Mouse (Mus musculus) limb, embryonic 13.5 days (tissue): ENCODE results near the gene Tnfsfm13. TPM values are rescaled to one million over a fixed set of nuclear protein-coding genes. Genes with fewer than 3 reads are reported as not detected.
A peak's percentile ranks its signal among the peaks of the same experiment; 100 is the strongest.

Experiments
- ATAC-seq: fragments of 200-750 bp; cut with Nextera tagmentation; 2 replicates; pipeline ENCODE4 v1.8.0; 2017; ENCODE audit warnings: low read depth, moderate number of reproducible peaks, moderate TSS enrichment; ENCODE audit not compliant: low FRiP score
- H3K27ac ChIP-seq: fragments of 300-500 bp; sonication (generic); 2 replicates; pipeline ENCODE4 v1.5.1; 2015; ENCODE audit warnings: inconsistent platforms, mild to moderate bottlenecking, moderate library complexity
- H3K27me3 ChIP-seq: fragments of 300-500 bp; sonication (generic); 2 replicates; pipeline ENCODE4 v1.6.1; 2015; ENCODE audit warnings: mild to moderate bottlenecking, inconsistent platforms
- H3K36me3 ChIP-seq: fragments of 300-500 bp; sonication (generic); 2 replicates; pipeline ENCODE4 v1.6.1; 2015; ENCODE audit warnings: inconsistent platforms, mild to moderate bottlenecking, moderate library complexity
- H3K4me1 ChIP-seq: fragments of 300-500 bp; sonication (generic); 2 replicates; pipeline ENCODE4 v1.6.1; 2015; ENCODE audit warnings: inconsistent platforms
- H3K4me2 ChIP-seq: fragments of 300-500 bp; sonication (generic); replicated peaks from 2 replicates; pipeline ENCODE4 v1.6.1; 2015; ENCODE audit warnings: inconsistent platforms, mild to moderate bottlenecking, moderate library complexity
- H3K4me3 ChIP-seq: fragments of 300-500 bp; sonication (generic); 2 replicates; pipeline ENCODE4 v1.5.1; 2015; ENCODE audit warnings: moderate library complexity, mild to moderate bottlenecking, inconsistent platforms
- H3K9ac ChIP-seq: fragments of 300-500 bp; sonication (generic); 2 replicates; pipeline ENCODE4 v1.6.1; 2015; ENCODE audit warnings: mild to moderate bottlenecking, inconsistent platforms
- H3K9me3 ChIP-seq: fragments of 300-500 bp; sonication (generic); 2 replicates; pipeline ENCODE4 v1.6.1; 2016; ENCODE audit warnings: inconsistent platforms
- WGBS: fragments of 180-500 bp; shearing (Covaris S2); methylation state at CpG from one replicate; pipeline ENCODE4 v1.1.7; 2015; 5-methylcytosine and 5-hydroxymethylcytosine counted together
- polyA plus RNA-seq: library from polyadenylated mRNA; unstranded; fragments of >200 nt; fragmentation: Nextera tagmentation; extraction: Ambion mirVana; gene quantifications from 2 replicates; pipeline ENCODE4 v1.2.1, GENCODE M21; 2015

The Tnfsfm13 gene
- polyA plus RNA-seq, 1 experiment from 2014 or later = 3.7 TPM

- H3K27me3 ChIP-seq = no peaks in the 10 kb centered on the region
- peak overlapping the region; percentile 13; the same call in 1 of the 2 replicates for H3K9ac ChIP-seq
- WGBS = 85% methylated on average over 6 of the region's 6 CpGs
- H3K4me3 ChIP-seq = no peak overlapping the region
- no peak overlapping the region for H3K4me2 ChIP-seq
- peaks cover 6% of the 10 kb centered on the region for H3K36me3 ChIP-seq
- peaks cover 53% of the 10 kb centered on the region for H3K4me1 ChIP-seq
- H3K27ac ChIP-seq = no peak overlapping the region
- H3K9me3 ChIP-seq = no peaks in the 10 kb centered on the region
- ATAC-seq = no peak
Observed at GRCm38 (mm10) chr11:69684936-69685335, 11.0 kb downstream of the Tnfsfm13 start.

- Histone ChIP-seq H3K4me1 (peaks cover 59% of the 10 kb centered on the region), H3K9ac (no peak overlapping the region), H3K27ac (no peak overlapping the region), H3K9me3 (no peaks in the 10 kb centered on the region), H3K27me3 (no peaks in the 10 kb centered on the region), H3K4me3 (no peak overlapping the region), H3K36me3 (peaks cover 12% of the 10 kb centered on the region), H3K4me2 (no peak overlapping the region)
- ATAC-seq = no peak
- 79% methylated on average over 12 of the region's 12 CpGs for WGBS
Observed at GRCm38 (mm10) chr11:69684128-69684745, 11.7 kb downstream of the Tnfsfm13 start.

DNA sequence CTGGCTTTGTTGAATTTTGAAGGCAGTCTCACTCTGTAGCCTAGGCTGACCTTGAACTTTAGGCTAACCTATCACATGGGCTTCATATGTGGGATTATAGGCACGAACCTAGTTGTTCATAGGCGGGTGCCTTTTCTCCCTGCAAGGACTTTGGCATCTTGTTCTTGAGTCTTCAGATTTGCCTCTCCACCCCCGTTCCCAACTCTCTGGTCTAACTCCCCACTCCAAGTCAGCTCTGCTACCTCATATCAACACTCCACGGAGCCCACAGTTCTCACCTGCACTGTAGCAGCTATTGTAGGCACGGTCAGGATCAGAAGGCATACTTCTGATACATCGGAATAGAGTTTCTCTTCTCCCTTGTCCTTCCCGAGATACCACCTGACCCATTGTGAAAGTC lies 12.3 kb downstream of the Tnfsfm13 start:
- no peaks in the 10 kb centered on the region for H3K9me3 ChIP-seq
- H3K36me3 ChIP-seq = peaks cover 18% of the 10 kb centered on the region
- peak overlapping the region; percentile 95 for H3K27ac ChIP-seq
- H3K27me3 ChIP-seq = no peaks in the 10 kb centered on the region
- H3K4me2 ChIP-seq = peak overlapping the region; percentile 95
- ATAC-seq = no peak
- H3K4me1 ChIP-seq = peaks cover 60% of the 10 kb centered on the region
- WGBS = 77% methylated on average over 7 of the region's 7 CpGs
- peak overlapping the region; percentile 9; the same call in 1 of the 2 replicates for H3K9ac ChIP-seq
- H3K4me3 ChIP-seq = no peak overlapping the region

- H3K9me3 ChIP-seq = no peaks in the 10 kb centered on the region
- peak; percentile 34; the same call in 1 of the 2 replicates for ATAC-seq
- peaks cover 60% of the 10 kb centered on the region for H3K4me1 ChIP-seq
- 14% methylated on average over 12 of the region's 12 CpGs for WGBS
- peak overlapping the region; percentile 84 for H3K4me3 ChIP-seq
- peak overlapping the region; percentile 95 for H3K27ac ChIP-seq
- peak overlapping the region; percentile 95 for H3K4me2 ChIP-seq
- H3K27me3 ChIP-seq = no peaks in the 10 kb centered on the region
- peaks cover 24% of the 10 kb centered on the region for H3K36me3 ChIP-seq
- H3K9ac ChIP-seq = peak overlapping the region; percentile 9
Observed at GRCm38 (mm10) chr11:69682840-69683533, 12.9 kb downstream of the Tnfsfm13 start.

DNA sequence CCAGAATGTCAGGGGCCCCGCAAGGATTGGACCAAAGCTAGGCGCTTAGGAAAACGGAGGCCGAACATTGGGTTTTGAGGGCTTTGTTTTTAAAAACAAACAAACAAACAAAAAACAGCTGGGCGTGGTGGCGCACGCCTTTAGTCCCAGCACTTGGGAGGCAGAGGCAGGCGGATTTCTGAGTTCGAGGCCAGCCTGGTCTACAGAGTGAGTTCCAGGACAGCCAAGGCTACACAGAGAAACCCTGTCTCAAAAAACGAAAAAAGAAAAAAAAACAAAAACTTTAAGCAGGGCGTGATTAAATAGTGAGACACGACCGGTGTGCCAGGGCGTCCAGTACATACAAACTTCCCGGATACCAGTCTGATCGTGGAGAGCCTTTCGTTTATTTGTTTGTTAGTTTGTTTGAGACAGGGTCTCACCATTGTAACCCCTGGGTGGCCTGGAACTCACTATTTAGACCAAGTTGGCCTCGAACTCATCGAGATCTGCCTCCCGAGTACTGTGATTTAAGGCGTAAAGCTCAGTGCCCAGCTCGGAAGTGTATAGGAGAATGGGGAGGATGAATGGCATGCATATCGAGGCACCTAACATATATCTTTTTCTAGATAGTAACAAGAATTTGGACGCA lies 13.6 kb downstream of the Tnfsfm13 start:
- H3K36me3 ChIP-seq = peaks cover 31% of the 10 kb centered on the region
- H3K27ac ChIP-seq = peak overlapping the region; percentile 95
- 27% methylated on average over 24 of the region's 24 CpGs for WGBS
- H3K27me3 ChIP-seq = no peaks in the 10 kb centered on the region
- H3K4me1 ChIP-seq = peaks cover 60% of the 10 kb centered on the region
- H3K4me2 ChIP-seq = peak overlapping the region; percentile 95
- H3K9me3 ChIP-seq = no peaks in the 10 kb centered on the region
- H3K4me3 ChIP-seq = peak overlapping the region; percentile 84
- peak overlapping the region; percentile 91 for H3K9ac ChIP-seq
- no peak for ATAC-seq

DNA sequence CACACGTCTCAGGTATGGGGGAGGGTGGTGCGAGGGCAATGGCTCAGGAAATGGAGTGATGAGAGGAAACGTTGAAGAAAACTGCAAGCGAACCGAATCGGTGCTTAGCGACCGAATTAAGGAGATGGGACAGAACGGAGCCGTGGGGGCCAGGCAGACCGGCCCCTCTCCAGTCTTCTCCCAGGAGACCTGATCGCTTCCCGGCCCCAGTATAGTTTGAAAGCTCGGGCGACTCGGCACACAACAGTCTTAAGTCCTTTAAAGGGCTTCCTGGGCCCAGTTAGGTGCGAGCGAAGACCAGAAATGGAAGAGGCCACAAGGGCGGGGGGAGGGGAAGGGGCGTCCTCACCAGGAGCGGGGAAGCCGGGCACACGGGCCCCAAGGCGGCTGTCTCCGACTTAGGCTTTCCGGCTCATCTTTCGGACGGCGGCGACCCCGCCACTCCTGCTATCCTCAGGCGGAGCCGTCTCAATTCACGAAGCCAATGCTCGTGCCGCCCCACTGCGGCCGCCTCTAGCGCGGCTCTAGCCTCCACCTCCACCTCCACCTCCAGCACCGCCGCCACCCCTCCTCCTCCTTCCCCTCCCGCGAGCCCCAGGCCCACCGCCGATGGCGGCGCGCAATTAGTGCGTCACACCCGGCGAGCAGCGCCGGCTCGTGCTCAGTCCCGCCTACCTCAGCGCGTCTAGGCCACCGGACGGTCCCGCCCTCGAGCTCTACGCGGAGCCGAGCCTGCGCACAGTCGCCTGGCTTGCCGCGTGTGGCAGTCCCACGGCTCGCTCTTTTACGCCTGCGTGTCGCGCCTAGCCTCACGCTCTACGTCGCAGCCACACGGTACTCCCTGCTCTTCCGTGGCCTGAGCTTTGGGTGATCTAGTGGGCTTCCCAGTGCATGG lies 14.3 kb downstream of the Tnfsfm13 start, which contains the start of gene Senp3:
TSS of gene Senp3 (minus strand) at position 771 of the 895 bp plus-strand sequence.
- H3K4me3 ChIP-seq = peak within 1 kb of the TSS; percentile 84
- H3K4me1 ChIP-seq = peaks cover 52% of the 10 kb centered on the region
- H3K36me3 ChIP-seq = peaks cover 37% of the 10 kb centered on the region
- under 1% methylated on average over 78 of the region's 80 CpGs for WGBS
- no peaks in the 10 kb centered on the region for H3K27me3 ChIP-seq
- H3K27ac ChIP-seq = peak within 1 kb of the TSS; percentile 95
- no peaks in the 10 kb centered on the region for H3K9me3 ChIP-seq
- peak; percentile 95 for ATAC-seq
- H3K9ac ChIP-seq = peak within 1 kb of the TSS; percentile 91
- H3K4me2 ChIP-seq = peak within 1 kb of the TSS; percentile 95

DNA sequence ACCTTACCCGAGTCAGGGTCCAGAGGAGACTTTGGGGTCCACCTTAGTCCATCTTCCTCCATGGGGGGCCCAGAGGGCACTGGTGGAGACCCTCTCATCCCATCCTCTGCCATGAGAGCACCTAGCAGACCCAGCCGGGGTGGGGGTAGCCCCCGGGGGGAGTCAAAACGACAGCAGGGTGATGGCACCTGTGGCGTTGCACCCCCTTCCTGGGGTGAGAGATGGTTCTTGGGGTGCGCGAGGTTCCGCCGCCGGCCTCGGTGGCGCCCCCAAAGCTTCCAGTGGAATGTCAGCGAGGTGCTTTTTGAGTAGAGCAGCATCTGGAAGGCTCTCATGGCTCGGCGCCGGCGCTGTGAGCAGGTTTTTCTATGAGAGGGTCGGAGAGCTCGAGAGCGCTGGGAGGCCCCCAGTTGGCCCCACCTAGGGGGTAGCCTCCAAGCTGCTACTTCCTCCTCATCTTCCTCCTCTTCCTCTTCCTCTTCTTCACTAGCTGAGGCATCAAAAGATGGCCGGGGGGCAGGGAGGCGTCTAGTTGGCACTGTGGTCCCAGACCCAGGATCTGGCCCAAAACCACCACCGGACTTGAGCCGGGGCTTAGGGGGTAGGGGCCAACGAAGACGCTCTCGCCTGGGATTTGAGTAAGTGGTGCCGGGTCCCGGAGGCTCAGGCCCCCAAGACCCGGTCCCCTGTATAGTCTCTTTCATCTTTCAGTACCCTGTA lies 15.6 kb downstream of the Tnfsfm13 start:
- peaks cover 41% of the 10 kb centered on the region for H3K4me1 ChIP-seq
- H3K4me2 ChIP-seq = peak overlapping the region; percentile 95
- no peak overlapping the region for H3K27ac ChIP-seq
- peaks cover 50% of the 10 kb centered on the region for H3K36me3 ChIP-seq
- H3K9me3 ChIP-seq = no peaks in the 10 kb centered on the region
- no peak for ATAC-seq
- H3K27me3 ChIP-seq = no peaks in the 10 kb centered on the region
- peak overlapping the region; percentile 84 for H3K4me3 ChIP-seq
- peak overlapping the region; percentile 91 for H3K9ac ChIP-seq
- 92% methylated on average over 30 of the region's 30 CpGs for WGBS

DNA sequence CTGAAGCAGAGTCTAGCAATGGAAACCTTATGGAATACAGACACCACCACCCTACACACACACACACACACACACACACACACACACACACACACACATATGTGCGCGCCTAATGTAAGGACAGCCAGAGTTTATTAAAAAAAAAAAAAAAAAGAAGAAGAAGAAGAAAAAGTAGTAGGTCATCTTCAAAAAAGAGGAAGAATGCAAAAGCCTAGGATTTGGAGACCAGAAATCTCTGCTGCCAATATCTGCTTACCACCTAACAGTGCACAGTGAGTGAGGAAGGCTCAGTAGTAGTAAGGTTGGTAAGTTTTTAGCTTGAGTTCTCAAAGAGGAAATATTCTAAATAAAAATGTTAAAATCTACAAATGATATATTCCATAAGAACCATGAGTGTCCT lies 16.8 kb downstream of the Tnfsfm13 start:
- 100% methylated on average over 2 of the region's 2 CpGs for WGBS
- peaks cover 35% of the 10 kb centered on the region for H3K4me1 ChIP-seq
- H3K27me3 ChIP-seq = no peaks in the 10 kb centered on the region
- ATAC-seq = no peak
- H3K9ac ChIP-seq = no peak overlapping the region
- H3K36me3 ChIP-seq = peaks cover 61% of the 10 kb centered on the region
- H3K27ac ChIP-seq = no peak overlapping the region
- H3K9me3 ChIP-seq = no peaks in the 10 kb centered on the region
- no peak overlapping the region; the same call in 1 of the 2 replicates for H3K4me2 ChIP-seq
- H3K4me3 ChIP-seq = no peak overlapping the region

DNA sequence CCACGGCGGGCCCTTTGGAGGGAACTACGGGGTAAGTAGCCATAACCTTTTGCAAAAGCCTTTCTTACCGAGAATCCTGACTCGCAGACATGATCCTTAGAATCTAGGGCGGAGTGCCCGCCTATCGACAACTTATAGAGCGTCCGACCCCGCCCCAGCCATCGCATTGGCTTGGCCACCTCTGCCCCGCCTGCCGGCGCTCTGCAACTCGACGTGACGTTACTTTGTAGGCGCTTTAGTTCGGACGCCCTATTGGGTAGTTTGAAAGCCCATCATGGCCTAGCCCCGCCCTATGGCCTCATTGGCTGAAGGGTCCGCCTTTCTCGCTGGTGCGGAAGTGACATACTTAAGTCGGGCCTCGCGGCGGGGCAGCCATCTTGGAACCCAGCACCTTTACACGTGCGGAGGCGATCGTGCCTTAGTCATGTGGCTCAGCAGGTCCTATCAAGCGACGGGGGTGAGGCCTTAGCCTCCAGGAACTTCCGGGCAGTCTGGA lies 23.6 kb downstream of the Tnfsfm13 start, which contains the start of gene Eif4a1:
TSS of gene Eif4a1 (minus strand) at position 213 of the 496 bp plus-strand sequence.
- H3K27ac ChIP-seq = peak within 1 kb of the TSS; percentile 97
- H3K36me3 ChIP-seq = peaks cover 75% of the 10 kb centered on the region
- H3K4me3 ChIP-seq = peak within 1 kb of the TSS; percentile 100
- H3K4me2 ChIP-seq = peak within 1 kb of the TSS; percentile 99
- peak within 1 kb of the TSS; percentile 100 for H3K9ac ChIP-seq
- no peaks in the 10 kb centered on the region for H3K27me3 ChIP-seq
- WGBS = under 1% methylated on average over 36 of the region's 36 CpGs
- ATAC-seq = peak; percentile 98
- H3K4me1 ChIP-seq = peaks cover 28% of the 10 kb centered on the region
- no peaks in the 10 kb centered on the region for H3K9me3 ChIP-seq

DNA sequence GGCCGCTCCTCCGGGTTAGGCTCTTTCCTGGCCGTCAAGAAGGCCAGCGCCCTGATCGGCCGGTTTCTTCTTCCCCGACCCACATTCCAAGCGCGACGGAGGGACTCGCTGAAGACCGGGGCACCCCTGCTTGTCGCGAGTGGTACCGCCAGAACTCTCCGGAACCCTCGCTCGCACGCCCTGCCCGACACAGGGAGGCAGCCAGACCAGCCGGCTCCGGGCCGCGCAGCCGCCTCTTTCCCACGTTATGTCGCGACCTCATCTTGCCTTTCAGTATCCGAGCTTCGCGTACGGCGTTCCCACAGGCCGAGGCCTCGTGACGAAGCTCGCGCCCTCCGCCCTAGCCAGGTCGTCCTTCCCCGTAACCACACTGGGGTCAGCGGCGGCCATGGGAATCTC lies 24.2 kb downstream of the Tnfsfm13 start:
- Histone ChIP-seq H3K4me3 (peak overlapping the region; percentile 100), H3K4me2 (peak overlapping the region; percentile 99), H3K9ac (peak overlapping the region; percentile 100), H3K27me3 (no peaks in the 10 kb centered on the region), H3K27ac (peak overlapping the region; percentile 97), H3K36me3 (peaks cover 75% of the 10 kb centered on the region), H3K4me1 (peaks cover 28% of the 10 kb centered on the region), H3K9me3 (no peaks in the 10 kb centered on the region)
- under 1% methylated on average over 43 of the region's 43 CpGs for WGBS
- ATAC-seq = 0 out of 2 replicates have a peak, but pooled peaks have one; percentile 10
